Mouse (Mus musculus): ENCODE measurements around the gene Mtx1.

Mtx1 gene

DNA sequence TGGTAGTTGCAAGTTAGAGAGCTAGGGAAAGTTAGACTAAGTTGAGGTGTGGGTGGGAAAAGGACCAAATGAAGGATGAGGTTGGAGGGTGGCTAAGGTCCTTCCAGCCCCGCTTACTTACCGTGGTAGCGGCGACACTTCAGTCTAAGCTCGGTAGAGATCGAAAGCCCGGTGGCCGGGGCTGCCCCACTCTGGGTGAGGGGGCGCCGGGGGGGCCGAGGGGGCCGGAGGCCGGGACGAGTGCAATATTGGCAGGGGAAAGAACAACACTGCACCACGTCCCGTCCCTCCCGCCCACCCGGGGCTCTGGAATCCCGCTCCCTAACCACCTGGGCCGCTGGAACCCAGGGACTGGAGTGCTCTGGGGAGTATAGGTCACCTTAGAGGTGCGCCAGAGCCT is at the start of gene Mtx1:
Gene Mtx1 (minus strand): TSS at position 189 of the 400 bp plus-strand sequence.
- DNase-seq, result no peak

GRCm38 (mm10) chr3:89276061-89276460 is 49.2 kb upstream of the Mtx1 start:
- DNase-seq, result no peak

DNA sequence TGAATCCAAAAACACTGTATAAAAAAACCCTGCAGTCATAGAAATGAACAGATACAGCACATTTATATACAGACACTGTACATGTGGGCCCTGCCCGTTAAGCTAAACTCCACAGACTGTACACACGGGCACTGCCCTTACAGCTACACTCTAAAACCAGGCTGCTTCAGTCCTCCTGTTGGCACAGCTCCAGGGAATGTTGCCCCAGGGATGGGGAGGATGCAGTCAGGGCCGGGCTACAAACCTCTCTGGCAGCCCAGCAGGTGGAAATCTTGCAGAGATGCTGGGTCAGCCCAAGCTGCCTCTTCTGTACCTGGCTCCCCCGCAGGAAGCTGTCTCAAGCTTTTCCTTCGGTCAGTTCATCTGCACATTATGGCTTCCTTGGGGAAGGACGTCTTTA is 44.9 kb upstream of the Mtx1 start:
- peak; percentile 35 for DNase-seq

DNA sequence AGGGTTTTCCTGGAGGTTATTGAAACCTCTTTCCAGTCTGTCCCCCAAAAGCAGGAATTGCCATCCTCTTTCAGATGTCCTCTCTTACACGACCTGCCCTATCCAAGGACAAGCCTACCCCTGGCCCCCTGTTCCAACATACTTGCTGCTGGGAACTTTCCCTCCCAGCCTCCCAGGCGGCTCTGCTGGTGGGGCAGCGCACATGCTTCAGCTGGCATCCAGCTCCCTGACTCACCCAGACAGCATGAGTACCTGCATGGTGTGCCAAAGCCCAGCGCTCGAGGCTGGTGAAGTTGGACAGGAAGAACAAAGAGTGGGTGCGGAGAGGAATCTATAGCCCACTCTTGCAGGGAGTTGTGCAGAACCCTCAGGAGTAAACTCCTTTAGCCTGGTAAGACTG is 44.0 kb upstream of the Mtx1 start:
- DNase-seq, result peak; percentile 42

DNA sequence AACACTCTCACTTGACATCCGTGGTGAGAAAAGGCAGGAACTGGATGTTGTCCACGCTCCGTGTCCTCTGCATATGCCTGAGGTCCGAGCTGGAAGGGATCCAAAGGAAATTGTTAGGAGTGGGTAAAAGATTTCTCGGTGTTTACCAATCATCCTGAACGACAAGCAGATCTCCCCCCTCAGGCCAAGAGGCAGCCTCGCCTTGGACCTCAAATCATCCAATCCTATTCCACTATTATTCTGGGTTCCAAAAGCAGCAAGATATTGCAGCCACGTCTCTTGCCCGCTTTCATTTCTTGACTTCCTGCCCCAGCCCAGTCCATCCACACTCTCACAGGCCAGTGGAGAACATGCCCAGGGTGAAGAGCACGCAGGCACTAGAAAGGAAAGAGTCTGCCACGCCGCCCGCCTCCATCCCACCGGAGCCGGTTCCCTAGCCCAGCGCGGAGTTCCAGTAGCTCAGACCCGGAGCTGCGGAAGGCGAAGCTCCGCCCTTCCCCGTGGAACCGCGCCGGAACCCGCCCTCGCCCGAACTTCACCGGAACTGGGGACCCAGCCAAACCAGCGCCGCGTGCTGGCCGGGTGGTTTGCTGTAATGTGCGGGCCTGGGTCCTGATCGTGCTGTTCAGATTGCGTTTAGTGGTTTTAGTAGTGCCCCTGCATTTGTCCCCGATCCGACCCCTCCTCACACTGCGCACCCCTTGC is 43.3 kb upstream of the Mtx1 start, which contains the start of gene Slc50a1:
Gene Slc50a1 (minus strand): TSS at position 520 of the 705 bp plus-strand sequence.
- peak; percentile 91 for DNase-seq

GRCm38 (mm10) chr3:89268916-89269315 is 42.0 kb upstream of the Mtx1 start:
- DNase-seq, result no peak

GRCm38 (mm10) chr3:89266439-89266893 is 39.6 kb upstream of the Mtx1 start:
- peak; percentile 82 for DNase-seq

DNA sequence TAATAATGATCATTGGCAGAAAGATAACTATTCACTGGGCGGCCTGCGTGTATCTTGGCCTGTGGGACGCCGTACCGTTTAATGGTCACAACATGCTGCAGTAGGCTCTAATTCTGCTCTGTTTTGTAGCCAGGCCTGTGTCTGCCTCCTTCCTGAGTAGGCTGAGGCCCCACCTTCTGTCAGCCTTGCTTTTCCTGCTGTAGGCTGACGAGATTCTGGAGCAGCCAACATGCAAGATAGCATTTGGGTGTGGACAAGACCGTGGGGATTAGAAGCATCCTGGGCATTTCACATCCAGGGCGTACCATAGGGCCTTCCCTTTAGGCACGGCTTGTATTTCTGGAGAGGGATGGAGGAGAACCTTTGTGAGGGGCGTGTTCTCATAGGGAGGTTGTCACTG is 35.5 kb upstream of the Mtx1 start:
- DNase-seq, result peak; percentile 34

- DNase-seq, result no peak
These were observed 33.3 kb upstream of the Mtx1 start for GRCm38 (mm10) chr3:89260211-89260610.

DNA sequence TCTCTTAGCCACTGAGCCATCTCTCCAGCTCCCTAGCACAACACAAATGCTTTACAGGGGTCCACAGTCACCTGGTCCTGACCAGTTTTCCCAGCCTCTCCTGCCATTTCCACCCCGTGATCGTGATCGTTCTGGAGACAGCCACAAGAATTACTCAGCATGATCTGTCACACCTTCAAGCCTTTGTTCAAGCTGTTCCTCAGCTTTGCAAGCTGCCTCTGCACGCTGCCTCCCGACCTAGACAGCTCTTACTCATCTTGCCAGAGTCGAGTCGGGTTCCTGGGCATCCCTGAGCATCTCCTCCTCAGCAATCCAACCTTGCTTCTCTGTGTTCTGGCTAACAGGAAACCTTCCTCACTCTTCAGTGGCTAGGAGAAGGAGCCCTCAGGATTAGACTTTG is 32.2 kb upstream of the Mtx1 start, which contains the start of gene Dpm3:
Gene Dpm3 (plus strand): TSS at position 283 of the 400 bp plus-strand sequence.
- DNase-seq, result no peak

- no peak for DNase-seq
These were observed 29.3 kb upstream of the Mtx1 start for GRCm38 (mm10) chr3:89256177-89256576.

GRCm38 (mm10) chr3:89254994-89255393 is 28.1 kb upstream of the Mtx1 start:
- no peak for DNase-seq

GRCm38 (mm10) chr3:89251365-89251895 is 24.5 kb upstream of the Mtx1 start:
- peak; percentile 75 for DNase-seq

GRCm38 (mm10) chr3:89250435-89251040 is 23.6 kb upstream of the Mtx1 start:
- peak; percentile 81 for DNase-seq

- DNase-seq, result no peak
These were observed 20.6 kb upstream of the Mtx1 start for GRCm38 (mm10) chr3:89247466-89247865.

- DNase-seq, result peak; percentile 90
These were observed 19.6 kb upstream of the Mtx1 start, which contains the start of gene Trim46 for GRCm38 (mm10) chr3:89246261-89247100. Gene Trim46, minus strand, starts transcription at chr3:89246309.

GRCm38 (mm10) chr3:89245688-89246171 is 18.8 kb upstream of the Mtx1 start, which contains the start of gene Krtcap2:
Gene Krtcap2, plus strand, starts transcription at chr3:89245966.
- DNase-seq, result no peak

GRCm38 (mm10) chr3:89244982-89245687 is 18.2 kb upstream of the Mtx1 start:
- no peak for DNase-seq

GRCm38 (mm10) chr3:89244158-89244981 is 17.5 kb upstream of the Mtx1 start:
- DNase-seq, result no peak

DNA sequence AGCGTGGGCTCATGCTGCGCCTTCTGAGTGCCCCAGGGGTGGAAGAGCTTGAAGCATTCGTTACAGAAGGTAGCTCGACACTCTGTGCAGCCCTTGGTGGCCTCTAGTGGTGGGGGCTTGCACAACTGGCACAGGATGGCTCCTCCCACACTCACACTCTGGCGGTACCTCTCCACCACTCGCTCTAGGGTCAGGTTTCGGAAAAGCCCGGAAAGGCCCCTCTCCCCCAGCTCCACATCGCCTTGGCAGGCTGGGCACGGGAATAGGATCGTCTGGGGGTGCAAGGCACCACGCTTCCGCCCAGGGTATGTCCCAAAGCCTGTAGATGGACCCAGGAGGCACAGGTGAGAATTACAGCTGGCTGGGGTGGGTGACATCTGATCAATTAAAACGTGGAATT is 16.7 kb upstream of the Mtx1 start:
- DNase-seq, result peak; percentile 67

DNA sequence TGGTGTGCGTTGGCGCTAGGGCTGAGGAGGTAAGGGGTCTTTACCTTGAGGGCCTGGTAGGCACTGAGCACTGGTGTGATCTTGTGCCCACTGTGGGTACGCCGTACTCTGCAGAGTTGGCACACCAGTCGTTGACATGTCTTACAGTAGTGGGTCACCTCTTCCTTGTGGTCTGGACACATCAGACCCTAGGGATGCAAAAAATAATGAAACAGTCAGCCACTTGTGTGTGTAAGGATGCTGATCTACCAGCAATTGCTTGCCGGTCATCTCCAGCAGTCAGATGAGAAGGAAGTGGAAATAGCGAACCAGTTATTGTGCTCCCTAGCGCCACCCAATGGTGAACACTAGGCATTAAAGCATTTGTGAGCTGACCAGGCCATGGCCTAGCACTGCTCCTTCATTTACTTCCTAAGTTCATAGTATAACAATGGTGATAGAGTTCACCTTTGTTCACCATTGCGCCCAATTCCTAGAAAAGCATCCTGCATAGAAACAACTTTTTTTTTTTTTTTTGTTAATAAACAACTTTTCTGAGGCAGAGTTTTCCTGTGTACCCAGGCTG is 15.5 kb upstream of the Mtx1 start:
- peak; percentile 81 for DNase-seq

All from lung, postnatal 14 days (tissue).